Mouse (Mus musculus) left cerebral cortex, postnatal 4 days (tissue): Measurements from ENCODE around the gene Eif4g3. TPM values are rescaled to one million over a fixed set of nuclear protein-coding genes. Genes with fewer than 3 reads are reported as not detected.

Experiments used
- DNase-seq: peaks from one replicate; pipeline ENCODE4 v3.0.0-alpha.2; 2022
- intact Hi-C: fragments of 180-260 bp; cut with DNase I; formaldehyde crosslinking; loops from one replicate; pipeline ENCODE4 v1.15.1; 2025
- total RNA-seq, 2 experiments: library from RNA; stranded (reverse); gene quantifications; 2 replicates each; pipeline ENCODE4 v1.2.3; 2021

Eif4g3 gene
- total RNA-seq, 2 experiments from 2014 or later: 192 TPM

DNA sequence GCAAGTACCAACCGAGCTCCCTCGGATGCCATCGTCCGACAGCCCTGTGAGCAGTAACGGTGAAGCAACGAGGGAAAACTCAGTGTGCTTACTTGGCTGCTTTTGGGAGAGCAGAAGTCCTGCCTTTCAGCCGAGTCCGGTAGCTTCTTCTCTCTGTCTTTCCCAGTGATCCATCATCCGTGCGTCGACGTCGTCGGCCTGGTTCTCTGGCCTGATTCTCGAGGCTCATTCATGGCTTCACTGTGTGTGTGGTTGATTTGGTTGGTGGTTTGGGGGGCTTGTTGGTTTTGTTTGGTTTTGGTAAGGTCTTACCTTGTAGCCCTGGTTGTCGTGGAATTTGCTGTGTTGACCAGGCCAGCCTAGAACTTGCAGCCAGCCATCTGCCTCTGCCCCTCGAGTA, 145.0 kb downstream of the Eif4g3 start:
- DNase-seq: no peak
- intact Hi-C loops: no loop called here

- DNase-seq: no peak
- intact Hi-C loops: no loop called here
Observed at GRCm38 (mm10) chr4:138138219-138138618, 145.4 kb downstream of the Eif4g3 start.

DNA sequence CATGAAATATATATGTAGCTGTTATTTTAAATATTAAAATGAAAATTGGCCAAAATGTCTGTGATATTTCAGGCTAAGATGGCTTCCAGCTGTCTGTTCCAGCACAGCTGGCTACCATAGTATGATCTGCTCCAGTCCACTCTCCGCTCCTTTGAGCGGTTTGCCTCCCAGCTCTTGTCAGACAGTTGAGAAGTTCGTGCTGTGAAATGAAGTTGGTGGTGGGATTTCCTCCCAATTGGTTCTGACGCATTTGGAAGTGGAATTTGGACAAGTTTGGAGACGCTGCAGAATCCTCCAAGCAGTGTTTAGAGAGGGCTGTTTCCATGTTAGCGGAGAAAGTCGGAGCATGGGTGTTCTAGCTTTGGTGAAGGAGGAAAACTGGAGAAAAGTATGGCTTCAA, 148.5 kb downstream of the Eif4g3 start:
- DNase-seq: no peak
- intact Hi-C loops: no loop called here

GRCm38 (mm10) chr4:138147176-138147575, 154.4 kb downstream of the Eif4g3 start:
- intact Hi-C loops: no loop called here
- DNase-seq: no peak

DNA sequence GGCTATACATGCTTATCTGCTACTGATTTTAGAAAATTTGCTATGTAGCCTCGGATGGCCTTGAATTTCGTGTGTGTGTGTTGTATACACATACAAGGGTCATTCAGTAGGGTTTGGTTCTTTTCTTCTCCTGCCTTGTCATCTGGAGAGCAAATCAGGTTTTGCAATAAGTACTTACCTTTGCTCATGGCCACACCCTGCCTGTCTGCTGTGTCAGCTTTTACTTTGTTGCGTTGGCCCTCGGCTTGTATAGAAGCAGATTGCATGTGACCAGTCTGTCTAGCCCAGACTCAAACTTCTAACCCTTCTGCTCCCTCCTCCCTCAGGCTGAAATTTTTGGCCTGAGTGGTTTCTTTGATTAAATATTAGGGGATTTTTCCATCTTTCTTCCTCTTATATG, 157.2 kb downstream of the Eif4g3 start:
- intact Hi-C loops: no loop called here
- DNase-seq: no peak

DNA sequence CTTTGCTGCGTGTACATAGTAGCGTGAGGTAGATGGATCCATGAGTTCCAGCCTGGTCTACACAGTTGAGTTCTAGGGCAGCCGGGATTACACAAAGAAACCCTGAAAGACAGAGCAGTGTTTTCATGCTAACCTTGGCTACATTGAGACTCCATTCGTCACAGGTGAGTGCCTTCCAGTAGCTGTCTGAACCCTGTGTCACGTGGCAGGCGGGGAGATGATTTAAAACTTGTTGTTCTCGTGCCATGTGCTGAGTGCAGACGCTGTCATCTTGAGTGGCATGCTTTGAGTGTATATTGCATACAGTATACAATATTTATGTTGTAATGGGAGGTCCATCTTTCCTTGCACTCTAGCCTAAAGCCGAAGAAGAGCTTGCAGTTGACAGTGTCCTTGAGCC, 158.4 kb downstream of the Eif4g3 start:
- intact Hi-C loops: no loop called here
- no peak for DNase-seq

DNA sequence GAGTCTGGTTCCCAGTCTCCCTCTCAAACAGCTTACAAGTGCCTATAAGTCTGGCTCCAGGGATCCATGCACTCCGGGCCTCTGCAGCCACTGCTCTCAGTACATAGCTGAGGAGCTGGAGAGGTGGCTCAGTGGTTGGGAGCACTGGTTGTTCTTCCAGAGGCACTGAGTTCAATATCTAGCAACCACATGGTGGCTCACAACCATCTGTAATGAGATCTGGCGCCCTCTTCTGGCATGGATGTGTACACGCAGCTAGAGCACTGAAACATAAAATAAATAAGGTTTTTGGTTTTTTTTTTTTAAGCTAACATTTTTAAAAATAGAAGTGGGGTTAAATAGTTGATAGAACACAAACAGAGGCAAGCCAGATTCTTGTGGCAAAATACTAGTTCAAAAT, 161.2 kb downstream of the Eif4g3 start:
- peak; percentile 22 for DNase-seq
- intact Hi-C loops: no loop called here

DNA sequence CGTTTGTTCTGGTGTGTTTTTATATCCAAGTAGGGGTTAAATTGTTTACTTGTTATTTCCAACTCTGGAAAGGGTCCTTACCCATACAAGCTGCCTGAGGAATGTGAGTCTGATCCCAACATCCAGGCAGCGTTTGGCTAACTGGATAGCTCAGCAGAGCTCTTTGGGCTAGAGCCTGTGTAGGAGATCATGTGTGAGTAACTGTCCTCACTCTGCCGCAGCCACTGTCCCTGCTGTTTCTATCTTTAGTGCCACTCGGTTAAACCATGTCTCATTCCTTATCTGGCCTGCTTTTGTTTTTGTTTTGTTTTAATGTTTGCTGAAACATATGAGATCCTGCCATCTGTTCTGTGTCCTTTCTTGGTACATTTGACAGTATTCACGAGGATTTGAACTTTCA, 168.1 kb downstream of the Eif4g3 start:
- DNase-seq: no peak
- intact Hi-C loops: no loop called here

DNA sequence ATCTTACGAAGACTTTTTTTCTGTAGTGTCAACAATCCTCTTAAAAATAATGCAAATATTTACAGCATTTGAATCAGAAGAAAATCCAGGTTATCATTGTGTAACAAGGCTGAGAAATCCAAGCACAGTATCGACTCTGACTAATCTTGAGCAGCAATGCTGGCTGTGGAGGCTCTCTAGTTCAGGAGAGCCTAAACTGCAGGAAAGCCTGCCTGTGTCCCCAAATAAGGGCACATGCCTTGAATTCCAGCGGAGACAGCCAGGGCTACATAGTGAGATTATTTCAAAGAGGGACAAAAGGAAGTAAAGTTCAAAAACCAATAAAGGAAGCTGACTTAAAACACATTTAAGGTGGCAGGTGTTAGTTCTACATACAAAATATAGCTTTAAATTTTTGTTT, 168.7 kb downstream of the Eif4g3 start:
- DNase-seq: no peak
- intact Hi-C loops: no loop called here

DNA sequence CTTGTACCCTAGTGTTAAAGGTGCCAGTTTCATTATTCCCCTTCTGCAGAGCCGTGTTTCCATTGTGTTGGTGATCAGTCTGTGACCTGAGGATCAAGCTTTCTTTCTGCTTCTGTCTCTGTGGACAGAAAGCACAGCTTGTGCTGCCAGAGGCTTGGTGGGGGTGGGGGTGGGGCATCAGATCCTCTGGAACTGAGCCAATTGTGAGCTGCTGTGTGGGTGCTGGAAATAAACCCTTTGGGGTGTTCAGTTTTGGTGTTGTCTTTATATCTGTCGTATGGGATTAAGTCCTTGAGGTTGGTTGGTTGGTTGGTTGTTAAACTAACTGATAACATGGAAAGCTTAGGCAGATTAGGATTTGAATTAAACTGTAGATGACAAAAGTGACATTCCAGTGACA, 171.0 kb downstream of the Eif4g3 start:
- DNase-seq: no peak
- intact Hi-C loops: no loop called here

DNA sequence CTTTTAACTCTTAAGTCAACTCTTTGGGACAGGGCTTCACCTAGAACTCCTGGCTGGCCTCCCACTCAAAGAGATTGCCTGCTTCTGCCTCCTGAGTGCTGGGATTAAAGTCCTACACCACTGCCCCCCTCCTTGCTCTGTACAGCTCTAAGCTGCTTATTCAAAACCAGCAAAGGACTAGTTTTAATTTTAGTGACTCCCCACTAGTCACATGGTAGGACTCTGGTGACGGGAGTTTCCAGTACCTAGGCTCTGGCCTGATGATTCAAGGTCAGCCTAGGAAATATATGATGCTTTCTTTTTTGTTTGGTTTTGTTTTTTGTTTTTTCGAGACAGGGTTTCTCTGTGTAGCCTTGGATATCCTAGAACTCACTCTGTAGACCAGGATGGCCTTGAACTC, 172.0 kb downstream of the Eif4g3 start:
- intact Hi-C loops: no loop called here
- no peak for DNase-seq

DNA sequence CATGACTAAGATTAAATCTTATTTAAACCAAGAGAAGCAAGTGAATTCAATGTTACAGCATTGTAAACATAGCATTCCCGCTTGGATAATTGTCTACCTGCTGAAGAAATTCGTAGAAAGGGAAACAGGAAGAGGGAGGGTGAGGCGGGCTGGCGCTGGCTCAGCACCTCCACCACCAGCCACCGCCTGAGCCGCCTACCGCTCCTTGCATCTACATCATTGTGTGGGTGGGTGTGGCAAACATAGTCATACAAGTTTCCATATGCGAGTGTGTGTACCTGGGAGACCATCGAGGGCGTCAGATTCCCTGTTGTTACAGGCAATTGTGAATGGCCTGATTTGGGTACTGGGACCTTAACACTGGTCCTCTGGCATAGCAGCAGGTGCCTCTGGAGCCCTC, 173.7 kb downstream of the Eif4g3 start:
- intact Hi-C loops: no loop called here
- no peak for DNase-seq

DNA sequence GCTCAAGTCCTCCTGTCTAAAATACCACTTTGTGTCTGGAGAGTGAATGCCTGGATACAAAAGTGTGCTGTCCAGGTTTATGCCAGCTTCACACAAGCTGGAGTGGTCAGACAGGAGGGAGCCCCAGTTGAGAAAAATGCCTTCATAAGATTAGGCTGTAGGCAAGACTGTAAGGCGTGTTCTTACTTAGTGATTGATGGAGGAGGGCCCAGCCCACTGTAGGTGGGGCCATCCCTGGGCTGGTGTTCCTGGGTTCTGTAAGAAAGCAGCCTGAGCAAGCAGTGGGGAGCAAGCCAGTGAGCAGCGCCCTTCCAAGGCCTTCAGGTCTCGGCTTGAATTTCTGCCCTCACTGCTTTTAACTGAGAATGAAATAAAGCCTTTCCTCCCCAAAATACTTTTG, 175.3 kb downstream of the Eif4g3 start:
- intact Hi-C loops: no loop called here
- DNase-seq: no peak

GRCm38 (mm10) chr4:138169420-138169819, 176.6 kb downstream of the Eif4g3 start:
- DNase-seq: no peak
- intact Hi-C loops: no loop called here

DNA sequence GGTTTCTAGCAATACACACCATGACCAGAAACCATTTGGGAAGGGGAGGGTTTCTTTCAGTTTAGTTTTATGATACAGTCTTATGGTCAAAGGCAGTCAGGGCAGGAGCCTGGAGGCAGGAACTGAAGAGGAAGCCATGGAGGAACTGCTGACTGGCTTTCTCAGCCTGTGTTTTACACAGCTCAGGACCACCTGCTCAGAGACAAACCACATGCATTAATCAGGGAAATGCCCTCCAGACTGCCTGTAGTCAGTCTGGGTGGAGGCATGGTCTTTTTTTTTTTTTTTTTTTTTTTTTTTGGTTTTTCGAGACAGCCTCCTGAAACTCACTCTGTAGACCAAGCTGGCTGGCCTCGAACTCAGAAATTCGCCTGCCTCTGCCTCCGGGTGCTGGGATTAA, 179.9 kb downstream of the Eif4g3 start:
- DNase-seq: no peak
- intact Hi-C loops: loop anchor here (10.0 kb wide), 1 partner anchor 62 kb away; no protein-coding TSS in a partner anchor

DNA sequence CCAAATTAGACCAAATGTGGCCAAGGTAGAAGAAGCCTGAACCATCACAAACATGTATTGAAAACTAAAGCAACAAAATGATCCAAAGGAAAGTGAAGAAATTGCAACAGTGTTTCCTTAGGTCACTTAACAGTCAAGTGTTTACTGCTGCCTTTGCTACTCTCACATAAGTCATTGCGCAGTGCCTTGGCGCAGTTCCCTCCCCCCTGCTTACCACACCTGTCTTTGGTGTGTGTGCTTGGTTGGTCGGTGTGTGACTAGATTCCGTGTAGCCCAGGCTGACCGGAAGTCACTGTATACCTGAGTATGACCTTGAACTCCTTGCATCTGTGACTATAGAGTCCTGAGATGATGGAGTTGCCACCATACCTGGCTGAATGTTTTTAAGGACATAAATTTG, 186.6 kb downstream of the Eif4g3 start:
- DNase-seq: no peak
- intact Hi-C loops: loop anchor here (10.0 kb wide), 1 partner anchor 55 kb away; no protein-coding TSS in a partner anchor

GRCm38 (mm10) chr4:138180719-138181118, 187.9 kb downstream of the Eif4g3 start:
- DNase-seq: no peak
- intact Hi-C loops: no loop called here

GRCm38 (mm10) chr4:138184056-138184455, 191.2 kb downstream of the Eif4g3 start:
- no peak for DNase-seq
- intact Hi-C loops: no loop called here

DNA sequence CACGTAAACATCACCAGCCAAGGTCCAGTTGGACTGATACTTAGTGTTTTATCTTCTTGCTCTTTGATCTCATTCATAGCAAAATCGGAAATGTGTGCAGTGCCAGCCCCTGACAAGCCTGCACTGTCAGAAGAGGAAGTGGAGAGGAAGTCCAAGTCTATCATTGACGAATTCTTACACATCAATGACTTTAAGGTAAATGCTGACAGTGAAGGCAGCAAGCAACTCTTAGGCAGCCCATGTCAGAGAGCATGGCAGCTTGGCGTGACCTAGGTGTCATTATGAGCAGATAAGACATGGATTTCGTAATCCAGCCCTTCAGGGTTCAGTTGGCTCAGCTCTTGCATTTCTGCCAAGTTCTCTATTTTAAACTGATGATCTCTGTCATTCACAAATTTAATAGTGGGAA, 191.8 kb downstream of the Eif4g3 start:
- intact Hi-C loops: no loop called here
- DNase-seq: no peak

DNA sequence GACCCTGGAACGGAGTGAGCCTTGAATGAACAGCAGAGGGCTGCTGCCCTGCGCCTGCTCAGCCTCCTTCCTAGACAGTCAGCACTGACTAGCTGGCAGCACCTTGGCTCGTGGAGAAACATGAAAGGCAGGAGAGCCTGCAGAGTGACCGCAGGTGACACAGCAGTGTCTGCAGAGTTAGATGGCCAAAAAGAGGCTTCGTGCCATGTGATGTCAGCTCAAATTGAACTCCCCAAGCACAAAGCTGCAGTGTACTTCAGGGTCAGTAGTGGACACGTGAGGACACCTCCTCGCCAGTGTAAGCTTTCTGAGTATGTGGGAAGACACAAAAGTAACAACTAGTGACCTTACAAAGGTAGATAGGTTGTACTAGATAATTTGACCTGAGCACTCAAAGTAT, 193.1 kb downstream of the Eif4g3 start:
- DNase-seq: no peak
- intact Hi-C loops: no loop called here

GRCm38 (mm10) chr4:138187995-138188394, 195.2 kb downstream of the Eif4g3 start:
- intact Hi-C loops: no loop called here
- DNase-seq: peak; percentile 6

GRCm38 (mm10) chr4:138192561-138192960, 199.7 kb downstream of the Eif4g3 start:
- no peak for DNase-seq
- intact Hi-C loops: no loop called here

GRCm38 (mm10) chr4:138200769-138201168, 207.9 kb downstream of the Eif4g3 start:
- intact Hi-C loops: no loop called here
- no peak for DNase-seq

- no peak for DNase-seq
- intact Hi-C loops: no loop called here
Observed at GRCm38 (mm10) chr4:138201696-138202095, 208.9 kb downstream of the Eif4g3 start.
